Mouse (Mus musculus) kidney, adult 2 months (tissue): ENCODE data around the gene Gm15448.
"Not testable (repeated sequence)": the region's sequence is repeated elsewhere in the genome, so short reads cannot be mapped to it uniquely, and the experiment has no call there.

ENCODE experiments used
- CTCF ChIP-seq: fragments of 200-500 bp; conservative IDR thresholded peaks from 2 replicates; pipeline ENCODE4 v1.5.1; 2011; ENCODE audit warnings: low read depth, mild to moderate bottlenecking, control low read depth, low read length, moderate library complexity, mixed read lengths; ENCODE audit not compliant: insufficient read depth, insufficient read length
- POLR2A ChIP-seq: fragments of 200-500 bp; IDR thresholded peaks from one replicate; pipeline ENCODE4 v1.6.1; 2011; ENCODE audit warnings: low read depth, low read length, control low read depth

- not testable (repeated sequence) for TF ChIP-seq POLR2A, CTCF
Observed at GRCm38 (mm10) chr7:3830633-3831032, 5.1 kb upstream of the Gm15448 start.
